Mouse (Mus musculus) heart, embryonic 15.5 days (tissue): Measurements from ENCODE around the gene Rgs16. TPM values are rescaled to one million over a fixed set of nuclear protein-coding genes. Genes with fewer than 3 reads are reported as not detected.
"Not testable (repeated sequence)": the region's sequence is repeated elsewhere in the genome, so short reads cannot be mapped to it uniquely, and the experiment has no call there.

Experiments used
- ATAC-seq: fragments of 200-750 bp; cut with Nextera tagmentation; replicated peaks from 2 replicates; pipeline ENCODE4 v1.8.0; 2017; ENCODE audit warnings: low read depth, moderate TSS enrichment; ENCODE audit not compliant: insufficient number of reproducible peaks, insufficient read depth, low FRiP score
- H3K27ac ChIP-seq: fragments of 300-500 bp; sonication (generic); 2 replicates; pipeline ENCODE4 v1.5.1; 2015; ENCODE audit warnings: mild to moderate bottlenecking, inconsistent platforms
- H3K27me3 ChIP-seq: fragments of 300-500 bp; sonication (generic); 2 replicates; pipeline ENCODE4 v1.6.1; 2015; ENCODE audit warnings: inconsistent platforms
- H3K36me3 ChIP-seq: fragments of 300-500 bp; sonication (generic); 2 replicates; pipeline ENCODE4 v1.6.1; 2015; ENCODE audit warnings: mild to moderate bottlenecking, inconsistent platforms
- H3K4me1 ChIP-seq: fragments of 300-500 bp; sonication (generic); replicated peaks from 2 replicates; pipeline ENCODE4 v1.6.1; 2015; ENCODE audit warnings: inconsistent platforms
- H3K4me2 ChIP-seq: fragments of 300-500 bp; sonication (generic); 2 replicates; pipeline ENCODE4 v1.6.1; 2015; ENCODE audit warnings: inconsistent platforms, mild to moderate bottlenecking, moderate library complexity
- H3K4me3 ChIP-seq: fragments of 300-500 bp; sonication (generic); 2 replicates; pipeline ENCODE4 v1.5.1; 2015; ENCODE audit warnings: mild to moderate bottlenecking, inconsistent platforms
- H3K9ac ChIP-seq: fragments of 300-500 bp; sonication (generic); 2 replicates; pipeline ENCODE4 v1.6.1; 2015; ENCODE audit warnings: mild to moderate bottlenecking, inconsistent platforms
- H3K9me3 ChIP-seq: fragments of 300-500 bp; sonication (generic); replicated peaks from 2 replicates; pipeline ENCODE4 v1.6.1; 2016; ENCODE audit warnings: inconsistent platforms
- WGBS: fragments of 180-500 bp; shearing (Covaris S2); methylation state at CpG from one replicate; pipeline ENCODE4 v1.1.7; 2015; ENCODE audit warnings: mixed read lengths; 5-methylcytosine and 5-hydroxymethylcytosine counted together
- polyA plus RNA-seq: library from polyadenylated mRNA; unstranded; fragments of >200 nt; fragmentation: Nextera tagmentation; extraction: Ambion mirVana; gene quantifications from 2 replicates; pipeline ENCODE4 v1.2.1, GENCODE M21; 2015

Gene Rgs16
- polyA plus RNA-seq, 1 experiment from 2014 or later = 5.9 TPM

GRCm38 (mm10) chr1:153764136-153764535, 24.0 kb downstream of the Rgs16 start:
- peaks cover 4% of the 10 kb centered on the region; the same call in 1 of the 2 replicates for H3K4me1 ChIP-seq
- H3K4me2 ChIP-seq = no peak overlapping the region
- H3K36me3 ChIP-seq = peaks cover 16% of the 10 kb centered on the region
- H3K9me3 ChIP-seq = no peaks in the 10 kb centered on the region
- H3K4me3 ChIP-seq = no peak overlapping the region
- no peaks in the 10 kb centered on the region for H3K27me3 ChIP-seq
- no peak overlapping the region for H3K27ac ChIP-seq
- no peak overlapping the region for H3K9ac ChIP-seq
- no peak for ATAC-seq
- whole genome bisulfite sequencing = 83% methylated on average over 11 of the region's 11 CpGs

DNA sequence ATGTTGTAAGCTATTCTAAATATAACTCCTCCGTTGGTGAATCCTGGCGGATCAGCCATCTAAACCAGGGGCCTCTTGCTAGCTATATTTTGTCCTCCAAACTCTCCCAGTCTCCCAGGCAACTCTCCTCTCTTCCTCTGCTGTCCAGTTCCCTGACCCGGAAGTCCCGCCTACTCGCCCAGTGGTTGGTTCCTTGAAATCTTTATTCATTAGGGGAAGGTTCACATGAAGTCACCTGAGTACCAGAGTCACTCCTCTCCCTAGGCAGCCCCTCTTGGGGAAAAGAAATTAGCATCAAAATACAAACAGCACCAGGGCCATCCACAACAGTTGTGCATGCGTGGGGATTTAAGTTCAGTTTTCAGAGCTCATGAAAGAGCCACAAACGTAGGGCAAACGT, 26.1 kb downstream of the Rgs16 start:
- no peak overlapping the region for H3K4me2 ChIP-seq
- no peaks in the 10 kb centered on the region for H3K27me3 ChIP-seq
- peaks cover 4% of the 10 kb centered on the region; the same call in 1 of the 2 replicates for H3K4me1 ChIP-seq
- H3K36me3 ChIP-seq = peaks cover 5% of the 10 kb centered on the region; the same call in 1 of the 2 replicates
- WGBS = 41% methylated on average over 8 of the region's 8 CpGs
- ATAC-seq = no peak
- no peak overlapping the region for H3K4me3 ChIP-seq
- no peak overlapping the region for H3K27ac ChIP-seq
- no peak overlapping the region for H3K9ac ChIP-seq
- H3K9me3 ChIP-seq = no peaks in the 10 kb centered on the region

- Histone ChIP-seq H3K27ac (no peak overlapping the region), H3K9me3 (no peaks in the 10 kb centered on the region), H3K4me3 (no peak overlapping the region), H3K36me3 (no peaks in the 10 kb centered on the region), H3K4me1 (peaks cover 4% of the 10 kb centered on the region; the same call in 1 of the 2 replicates), H3K27me3 (no peaks in the 10 kb centered on the region), H3K4me2 (no peak overlapping the region), H3K9ac (no peak overlapping the region)
- ATAC-seq = no peak
- WGBS = 85% methylated on average over 1 of the region's 1 CpGs
Measured at GRCm38 (mm10) chr1:153767281-153767680, 27.1 kb downstream of the Rgs16 start.

GRCm38 (mm10) chr1:153768465-153768864, 28.3 kb downstream of the Rgs16 start:
- Histone ChIP-seq H3K9me3 (no peaks in the 10 kb centered on the region), H3K4me1 (peaks cover 4% of the 10 kb centered on the region; the same call in 1 of the 2 replicates), H3K27me3 (no peaks in the 10 kb centered on the region), H3K9ac (no peak overlapping the region), H3K4me3 (no peak overlapping the region), H3K27ac (no peak overlapping the region), H3K4me2 (no peak overlapping the region), H3K36me3 (no peaks in the 10 kb centered on the region)
- 79% methylated on average over 5 of the region's 5 CpGs for WGBS
- no peak for ATAC-seq

DNA sequence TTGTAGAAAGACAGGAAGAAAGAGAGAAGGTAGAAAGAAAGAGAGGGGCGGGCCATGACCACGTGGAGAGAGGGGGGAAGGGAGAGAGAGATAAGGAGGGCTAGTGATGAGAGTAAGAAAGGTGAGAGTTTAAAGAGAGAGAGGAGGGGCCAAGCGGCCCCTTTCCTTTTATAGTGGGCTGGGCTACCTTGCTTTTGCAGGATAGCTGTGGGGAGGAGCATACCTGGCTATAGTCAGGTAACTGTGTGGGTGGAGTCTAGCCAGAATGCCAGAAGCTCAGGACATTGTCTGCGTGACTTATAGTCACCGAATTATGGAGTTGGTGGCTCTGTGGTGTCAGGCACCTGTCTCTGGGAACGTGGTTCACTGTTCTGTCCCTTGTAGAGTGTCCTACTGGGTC, 29.4 kb downstream of the Rgs16 start:
- 60% methylated on average over 6 of the region's 6 CpGs for WGBS
- not testable (repeated sequence) for ATAC-seq, H3K36me3 ChIP-seq, H3K4me1 ChIP-seq, H3K27ac ChIP-seq, H3K27me3 ChIP-seq, H3K4me3 ChIP-seq, H3K4me2 ChIP-seq, H3K9me3 ChIP-seq, H3K9ac ChIP-seq

- Histone ChIP-seq H3K27ac (no peak overlapping the region), H3K9ac (no peak overlapping the region), H3K27me3 (no peaks in the 10 kb centered on the region), H3K4me3 (no peak overlapping the region), H3K4me1 (peaks cover 4% of the 10 kb centered on the region; the same call in 1 of the 2 replicates), H3K4me2 (no peak overlapping the region), H3K9me3 (no peaks in the 10 kb centered on the region), H3K36me3 (no peaks in the 10 kb centered on the region)
- ATAC-seq = no peak
- WGBS = 77% methylated on average over 10 of the region's 10 CpGs
Measured at GRCm38 (mm10) chr1:153769998-153770775, 30.0 kb downstream of the Rgs16 start.

DNA sequence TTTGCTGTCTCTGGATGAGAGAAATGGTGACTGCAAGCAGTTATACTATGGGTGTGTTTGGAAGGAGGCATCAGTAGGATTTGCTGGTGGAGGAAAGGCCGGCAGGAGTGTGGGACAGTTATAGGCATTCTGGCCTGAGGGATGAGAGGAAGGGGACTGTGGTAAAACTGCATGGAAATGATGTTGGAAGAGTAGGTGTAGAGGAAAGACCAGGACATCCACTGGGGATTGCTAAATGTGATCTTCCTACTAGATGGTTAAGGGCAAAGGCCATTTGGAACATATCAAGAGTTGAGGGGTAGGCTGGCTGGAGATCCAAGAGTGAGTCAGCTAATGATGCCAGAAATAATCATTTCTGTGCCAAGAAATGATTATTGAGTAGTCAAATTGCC, 30.6 kb downstream of the Rgs16 start:
- WGBS = 91% methylated on average over 1 of the region's 1 CpGs

DNA sequence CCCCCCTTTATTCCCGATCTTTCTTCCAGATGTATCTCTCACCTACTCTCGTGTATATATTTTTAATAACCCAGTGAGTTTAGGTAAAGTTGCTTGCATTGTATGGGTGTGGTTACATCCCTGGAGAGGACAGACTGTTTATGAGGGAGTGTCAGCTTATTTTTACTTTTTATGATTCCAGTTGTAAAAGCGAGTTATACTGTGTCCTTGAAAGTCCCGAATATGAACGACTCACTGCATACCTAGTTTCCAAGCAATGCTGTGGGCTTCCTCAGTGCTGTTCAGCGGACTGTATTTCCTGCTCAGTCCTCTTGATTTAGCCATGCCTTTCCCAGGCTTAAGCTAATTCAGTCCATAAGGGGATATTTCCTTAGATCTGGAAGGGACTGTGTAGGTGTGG, 35.0 kb downstream of the Rgs16 start:
- no peak for ATAC-seq
- WGBS = 80% methylated on average over 6 of the region's 6 CpGs

More for the DNA sequence above, 30.6 kb downstream of the Rgs16 start:
- no peak for ATAC-seq
- no peak overlapping the region for H3K27ac ChIP-seq
- no peak overlapping the region for H3K4me2 ChIP-seq
- H3K9ac ChIP-seq = no peak overlapping the region
- H3K9me3 ChIP-seq = no peaks in the 10 kb centered on the region
- no peaks in the 10 kb centered on the region for H3K36me3 ChIP-seq
- no peak overlapping the region for H3K4me3 ChIP-seq
- peaks cover 4% of the 10 kb centered on the region; the same call in 1 of the 2 replicates for H3K4me1 ChIP-seq
- no peaks in the 10 kb centered on the region for H3K27me3 ChIP-seq

DNA sequence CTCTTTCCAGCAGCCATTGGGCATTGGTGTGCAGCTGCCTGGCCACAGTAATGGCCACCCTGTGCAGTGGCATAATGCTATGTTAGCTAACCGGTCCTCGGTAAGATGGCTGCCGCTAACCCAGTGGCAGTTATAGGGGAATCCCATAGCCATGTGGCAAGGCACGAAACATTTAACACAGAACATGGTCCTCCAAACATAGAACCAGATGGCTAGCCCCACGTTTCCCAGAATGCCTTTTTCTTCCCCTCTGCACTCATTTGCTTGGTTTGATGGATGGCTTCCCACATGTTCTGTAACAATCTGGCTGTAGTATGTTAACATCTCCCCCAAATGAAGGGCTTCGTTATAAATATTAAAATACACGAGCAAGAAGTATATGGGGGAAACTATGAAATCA, 36.1 kb downstream of the Rgs16 start:
- ATAC-seq = no peak
- Histone ChIP-seq H3K4me3 (no peak overlapping the region), H3K4me2 (no peak overlapping the region), H3K4me1 (no peaks in the 10 kb centered on the region), H3K27me3 (no peaks in the 10 kb centered on the region), H3K9me3 (no peaks in the 10 kb centered on the region), H3K9ac (no peak overlapping the region), H3K36me3 (no peaks in the 10 kb centered on the region), H3K27ac (no peak overlapping the region)
- 89% methylated on average over 7 of the region's 7 CpGs for WGBS

More for the DNA sequence above, 35.0 kb downstream of the Rgs16 start:
- H3K9me3 ChIP-seq = no peaks in the 10 kb centered on the region
- H3K27me3 ChIP-seq = no peaks in the 10 kb centered on the region
- no peak overlapping the region for H3K4me3 ChIP-seq
- no peak overlapping the region for H3K27ac ChIP-seq
- no peaks in the 10 kb centered on the region for H3K4me1 ChIP-seq
- H3K9ac ChIP-seq = no peak overlapping the region
- H3K36me3 ChIP-seq = no peaks in the 10 kb centered on the region
- no peak overlapping the region for H3K4me2 ChIP-seq

GRCm38 (mm10) chr1:153778205-153778604, 38.1 kb downstream of the Rgs16 start:
- H3K27me3 ChIP-seq = no peaks in the 10 kb centered on the region
- ATAC-seq = no peak
- 82% methylated on average over 10 of the region's 10 CpGs for WGBS

DNA sequence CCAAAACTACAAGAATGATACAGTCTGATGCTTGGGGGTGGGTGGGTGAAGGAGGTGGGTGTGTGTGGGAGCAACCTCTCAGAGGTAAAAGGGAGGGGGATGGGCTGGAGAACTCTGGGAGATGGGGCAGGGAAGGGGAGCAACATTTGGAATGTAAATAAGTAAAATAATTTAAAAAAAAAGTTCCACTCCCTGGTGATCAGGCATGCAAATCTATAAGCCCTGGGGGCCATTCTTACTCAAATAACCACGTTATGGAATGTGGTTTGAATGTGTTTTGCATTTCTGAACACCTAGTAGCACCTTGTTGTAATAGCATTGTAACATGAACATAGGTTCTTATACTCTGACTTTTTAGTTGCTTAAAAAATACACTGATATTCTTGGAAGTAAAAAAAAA, 43.2 kb downstream of the Rgs16 start:
- H3K27me3 ChIP-seq = no peaks in the 10 kb centered on the region
- H3K27ac ChIP-seq = no peak overlapping the region
- 33% methylated on average over 1 of the region's 1 CpGs for WGBS
- H3K36me3 ChIP-seq = no peaks in the 10 kb centered on the region
- no peak overlapping the region for H3K4me3 ChIP-seq
- no peaks in the 10 kb centered on the region for H3K4me1 ChIP-seq
- ATAC-seq = no peak
- no peaks in the 10 kb centered on the region for H3K9me3 ChIP-seq
- H3K4me2 ChIP-seq = no peak overlapping the region
- no peak overlapping the region for H3K9ac ChIP-seq

More at GRCm38 (mm10) chr1:153778205-153778604, 38.1 kb downstream of the Rgs16 start:
- Histone ChIP-seq H3K27ac (no peak overlapping the region), H3K9me3 (no peaks in the 10 kb centered on the region), H3K4me2 (no peak overlapping the region), H3K4me3 (no peak overlapping the region), H3K4me1 (no peaks in the 10 kb centered on the region), H3K9ac (no peak overlapping the region), H3K36me3 (no peaks in the 10 kb centered on the region)

GRCm38 (mm10) chr1:153785608-153786007, 45.5 kb downstream of the Rgs16 start:
- Histone ChIP-seq H3K27me3 (no peaks in the 10 kb centered on the region), H3K9ac (no peak overlapping the region), H3K4me2 (no peak overlapping the region), H3K36me3 (no peaks in the 10 kb centered on the region), H3K27ac (no peak overlapping the region), H3K9me3 (no peaks in the 10 kb centered on the region), H3K4me1 (no peaks in the 10 kb centered on the region), H3K4me3 (no peak overlapping the region)
- WGBS = 48% methylated on average over 4 of the region's 4 CpGs
- ATAC-seq = no peak
